Mouse (Mus musculus) heart, embryonic 10.5 days (tissue): ENCODE measurements at regions not wholly inside any gene's neighbourhood (a gene's known extent, or its start where the extent isn't known, plus 50 kb on each side); places are given as distances from the start of the nearest gene placed in this dataset.

ENCODE experiments used
- DNase-seq: peaks from one replicate; pipeline ENCODE4 v3.0.0-alpha.2; 2017; ENCODE audit warnings: low spot score
- H3K27ac ChIP-seq: fragments of 300-500 bp; sonication (generic); 2 replicates; pipeline ENCODE4 v1.5.1; 2016; ENCODE audit warnings: mild to moderate bottlenecking
- H3K27me3 ChIP-seq: fragments of 300-500 bp; sonication (generic); 2 replicates; pipeline ENCODE4 v1.6.1; 2016; ENCODE audit warnings: mild to moderate bottlenecking; ENCODE audit not compliant: poor library complexity, insufficient read depth, severe bottlenecking
- H3K36me3 ChIP-seq: fragments of 300-500 bp; sonication (generic); 2 replicates; pipeline ENCODE4 v1.6.1; 2016; ENCODE audit warnings: mild to moderate bottlenecking, moderate library complexity
- H3K4me1 ChIP-seq: fragments of 300-500 bp; sonication (generic); 2 replicates; pipeline ENCODE4 v1.6.1; 2016; ENCODE audit warnings: mild to moderate bottlenecking
- H3K4me3 ChIP-seq: fragments of 300-500 bp; sonication (generic); 2 replicates; pipeline ENCODE4 v1.5.1; 2016; ENCODE audit warnings: mild to moderate bottlenecking, moderate library complexity
- H3K9me3 ChIP-seq: fragments of 300-500 bp; sonication (generic); 2 replicates; pipeline ENCODE4 v1.6.1; 2016; ENCODE audit warnings: mild to moderate bottlenecking, moderate library complexity
- WGBS: fragments of 180-500 bp; shearing (Covaris S2); methylation state at CpG from one replicate; pipeline ENCODE4 v1.1.7; 2016; 5-methylcytosine and 5-hydroxymethylcytosine counted together

- no peak for DNase-seq
- H3K4me1 ChIP-seq: peaks cover 8% of the 10 kb centered on the region
- no peaks in the 10 kb centered on the region for H3K9me3 ChIP-seq
- 93% methylated on average over 3 of the region's 3 CpGs for WGBS
- no peak overlapping the region for H3K27ac ChIP-seq
- no peaks in the 10 kb centered on the region for H3K27me3 ChIP-seq
- H3K4me3 ChIP-seq: no peak overlapping the region
- no peaks in the 10 kb centered on the region for H3K36me3 ChIP-seq
Observed at GRCm38 (mm10) chr12:31157453-31157852, 83.1 kb upstream of the Gm6993 start.

GRCm38 (mm10) chr12:31157890-31158289 lies 82.7 kb upstream of the Gm6993 start:
- H3K36me3 ChIP-seq: no peaks in the 10 kb centered on the region
- WGBS: 86% methylated on average over 1 of the region's 1 CpGs
- H3K27ac ChIP-seq: no peak overlapping the region
- H3K4me3 ChIP-seq: no peak overlapping the region
- H3K4me1 ChIP-seq: peaks cover 8% of the 10 kb centered on the region
- DNase-seq: no peak
- H3K9me3 ChIP-seq: no peaks in the 10 kb centered on the region
- no peaks in the 10 kb centered on the region for H3K27me3 ChIP-seq

GRCm38 (mm10) chr12:31158885-31159284 lies 81.7 kb upstream of the Gm6993 start:
- 83% methylated on average over 4 of the region's 4 CpGs for WGBS
- DNase-seq: no peak

GRCm38 (mm10) chr12:31159378-31159777 lies 81.2 kb upstream of the Gm6993 start:
- WGBS: 80% methylated on average over 7 of the region's 7 CpGs
- DNase-seq: no peak
- H3K36me3 ChIP-seq: no peaks in the 10 kb centered on the region

More at GRCm38 (mm10) chr12:31158885-31159284, 81.7 kb upstream of the Gm6993 start:
- H3K36me3 ChIP-seq: no peaks in the 10 kb centered on the region
- H3K27ac ChIP-seq: no peak overlapping the region
- peaks cover 8% of the 10 kb centered on the region for H3K4me1 ChIP-seq
- H3K4me3 ChIP-seq: no peak overlapping the region
- H3K9me3 ChIP-seq: no peaks in the 10 kb centered on the region
- no peaks in the 10 kb centered on the region for H3K27me3 ChIP-seq

GRCm38 (mm10) chr12:31168221-31168890 lies 72.2 kb upstream of the Gm6993 start:
- Histone ChIP-seq H3K27ac (no peak overlapping the region), H3K27me3 (no peaks in the 10 kb centered on the region), H3K4me1 (no peaks in the 10 kb centered on the region; the same call in 1 of the 2 replicates), H3K4me3 (no peak overlapping the region), H3K9me3 (no peaks in the 10 kb centered on the region), H3K36me3 (no peaks in the 10 kb centered on the region)
- 70% methylated on average over 4 of the region's 4 CpGs for WGBS
- no peak for DNase-seq

More at GRCm38 (mm10) chr12:31159378-31159777, 81.2 kb upstream of the Gm6993 start:
- H3K27me3 ChIP-seq: no peaks in the 10 kb centered on the region
- no peak overlapping the region for H3K27ac ChIP-seq
- no peak overlapping the region for H3K4me3 ChIP-seq
- H3K4me1 ChIP-seq: peaks cover 8% of the 10 kb centered on the region
- no peaks in the 10 kb centered on the region for H3K9me3 ChIP-seq

- Histone ChIP-seq H3K4me1 (peaks cover 6% of the 10 kb centered on the region; the same call in 1 of the 2 replicates), H3K4me3 (no peak overlapping the region), H3K27ac (no peak overlapping the region), H3K36me3 (no peaks in the 10 kb centered on the region), H3K27me3 (no peaks in the 10 kb centered on the region), H3K9me3 (no peaks in the 10 kb centered on the region)
- 65% methylated on average over 6 of the region's 6 CpGs for WGBS
- DNase-seq: no peak
Observed at GRCm38 (mm10) chr12:31170111-31170510, 70.5 kb upstream of the Gm6993 start.

- H3K9me3 ChIP-seq: no peaks in the 10 kb centered on the region
- no peaks in the 10 kb centered on the region for H3K36me3 ChIP-seq
- no peak overlapping the region for H3K27ac ChIP-seq
- WGBS: 86% methylated on average over 10 of the region's 10 CpGs
- peaks cover 6% of the 10 kb centered on the region; the same call in 1 of the 2 replicates for H3K4me1 ChIP-seq
- DNase-seq: no peak
- H3K27me3 ChIP-seq: no peaks in the 10 kb centered on the region
- no peak overlapping the region for H3K4me3 ChIP-seq
Observed at GRCm38 (mm10) chr12:31170546-31171160, 69.9 kb upstream of the Gm6993 start.

GRCm38 (mm10) chr12:31171992-31172391 lies 68.6 kb upstream of the Gm6993 start:
- 88% methylated on average over 4 of the region's 4 CpGs for WGBS

GRCm38 (mm10) chr12:31172451-31173318 lies 67.9 kb upstream of the Gm6993 start:
- WGBS: 85% methylated on average over 4 of the region's 4 CpGs
- Histone ChIP-seq H3K9me3 (no peaks in the 10 kb centered on the region), H3K4me3 (no peak overlapping the region), H3K27me3 (no peaks in the 10 kb centered on the region), H3K4me1 (peaks cover 6% of the 10 kb centered on the region; the same call in 1 of the 2 replicates), H3K27ac (peak overlapping the region; percentile 42; the same call in 1 of the 2 replicates), H3K36me3 (no peaks in the 10 kb centered on the region)
- no peak for DNase-seq

More at GRCm38 (mm10) chr12:31171992-31172391, 68.6 kb upstream of the Gm6993 start:
- Histone ChIP-seq H3K36me3 (no peaks in the 10 kb centered on the region), H3K4me1 (peaks cover 6% of the 10 kb centered on the region; the same call in 1 of the 2 replicates), H3K4me3 (no peak overlapping the region), H3K27me3 (no peaks in the 10 kb centered on the region), H3K27ac (no peak overlapping the region), H3K9me3 (no peaks in the 10 kb centered on the region)
- DNase-seq: no peak

GRCm38 (mm10) chr12:31173512-31173911 lies 67.1 kb upstream of the Gm6993 start:
- Histone ChIP-seq H3K4me3 (no peak overlapping the region), H3K4me1 (peaks cover 6% of the 10 kb centered on the region; the same call in 1 of the 2 replicates), H3K9me3 (no peaks in the 10 kb centered on the region), H3K27ac (0 out of 2 replicates have a peak overlapping the region, but pooled peaks have one; percentile 42), H3K36me3 (no peaks in the 10 kb centered on the region), H3K27me3 (no peaks in the 10 kb centered on the region)
- 66% methylated on average over 5 of the region's 5 CpGs for WGBS
- no peak for DNase-seq

GRCm38 (mm10) chr12:31179536-31179935 lies 61.0 kb upstream of the Gm6993 start:
- Histone ChIP-seq H3K27me3 (no peaks in the 10 kb centered on the region), H3K36me3 (no peaks in the 10 kb centered on the region), H3K4me1 (peaks cover 12% of the 10 kb centered on the region), H3K27ac (no peak overlapping the region), H3K9me3 (no peaks in the 10 kb centered on the region), H3K4me3 (no peak overlapping the region)
- no peak for DNase-seq
- WGBS: 57% methylated on average over 6 of the region's 6 CpGs

- no peaks in the 10 kb centered on the region for H3K36me3 ChIP-seq
- 34% methylated on average over 4 of the region's 4 CpGs for WGBS
- no peak overlapping the region for H3K4me3 ChIP-seq
- DNase-seq: no peak
- peaks cover 20% of the 10 kb centered on the region for H3K4me1 ChIP-seq
- no peaks in the 10 kb centered on the region for H3K9me3 ChIP-seq
- H3K27me3 ChIP-seq: no peaks in the 10 kb centered on the region
- no peak overlapping the region for H3K27ac ChIP-seq
Observed at GRCm38 (mm10) chr12:31183632-31184031, 56.9 kb upstream of the Gm6993 start.
